Mouse (Mus musculus) MEL (cell line): ENCODE data around the gene Ndrg4.

Experiments
- BHLHE40 ChIP-seq: IDR thresholded peaks from 2 replicates; pipeline ENCODE4 v1.6.1; 2012; ENCODE audit warnings: low read depth, mild to moderate bottlenecking, inconsistent platforms, low read length, improper control_type of control experiment, borderline replicate concordance
- CTCF ChIP-seq, 3 experiments: IDR thresholded peaks in 2 of 3; conservative IDR thresholded peaks in 1 of 3; 2 replicates each; pipeline ENCODE4 v1.5.1; 2011 to 2012; ENCODE audit warnings: low read length in 3 of 3, low read depth in 2 of 3, mild to moderate bottlenecking in 2 of 3, improper control_type of control experiment in 1 of 3, inconsistent platforms in 1 of 3, mixed read lengths in 1 of 3, moderate library complexity in 1 of 3; ENCODE audit not compliant: control insufficient read depth in 1 of 3, insufficient read depth in 1 of 3, poor library complexity in 1 of 3, severe bottlenecking in 1 of 3
- E2F4 ChIP-seq: IDR thresholded peaks from 2 replicates; pipeline ENCODE4 v1.6.1; 2011; ENCODE audit warnings: low read depth, low read length, improper control_type of control experiment, borderline replicate concordance
- JUND ChIP-seq: IDR thresholded peaks from 2 replicates; pipeline ENCODE4 v1.6.1; 2011; ENCODE audit warnings: low read depth, mild to moderate bottlenecking, improper control_type of control experiment, low read length
- KAT2A ChIP-seq: conservative IDR thresholded peaks from 2 replicates; pipeline ENCODE4 v1.6.1; 2012; ENCODE audit warnings: low read depth, low read length, improper control_type of control experiment, inconsistent platforms
- MAFK ChIP-seq: IDR thresholded peaks from 2 replicates; pipeline ENCODE4 v1.6.1; 2011; ENCODE audit warnings: low read depth, mild to moderate bottlenecking, low read length, improper control_type of control experiment, borderline replicate concordance
- MXI1 ChIP-seq: IDR thresholded peaks from 2 replicates; pipeline ENCODE4 v1.6.1; 2011; ENCODE audit warnings: mild to moderate bottlenecking, low read depth, low read length, improper control_type of control experiment
- POLR2A ChIP-seq, 2 experiments: IDR thresholded peaks; 2 replicates each; pipeline ENCODE4 v1.6.1; 2011 to 2012; ENCODE audit warnings: low read length in 2 of 2, mild to moderate bottlenecking in 2 of 2, control low read depth in 1 of 2, improper control_type of control experiment in 1 of 2, low read depth in 1 of 2, moderate library complexity in 1 of 2; ENCODE audit not compliant: control insufficient read depth in 1 of 2, insufficient read depth in 1 of 2, poor library complexity in 1 of 2
- POLR2AphosphoS5 ChIP-seq: IDR thresholded peaks from 2 replicates; pipeline ENCODE4 v1.6.1; 2012; ENCODE audit warnings: low read depth, borderline replicate concordance, mild to moderate bottlenecking, inconsistent platforms, low read length, moderate library complexity, mixed read lengths
- TAL1 ChIP-seq: IDR thresholded peaks from 2 replicates; pipeline ENCODE4 v1.6.1; 2012; ENCODE audit warnings: mild to moderate bottlenecking, inconsistent platforms, low read length, moderate library complexity, mixed read lengths

DNA sequence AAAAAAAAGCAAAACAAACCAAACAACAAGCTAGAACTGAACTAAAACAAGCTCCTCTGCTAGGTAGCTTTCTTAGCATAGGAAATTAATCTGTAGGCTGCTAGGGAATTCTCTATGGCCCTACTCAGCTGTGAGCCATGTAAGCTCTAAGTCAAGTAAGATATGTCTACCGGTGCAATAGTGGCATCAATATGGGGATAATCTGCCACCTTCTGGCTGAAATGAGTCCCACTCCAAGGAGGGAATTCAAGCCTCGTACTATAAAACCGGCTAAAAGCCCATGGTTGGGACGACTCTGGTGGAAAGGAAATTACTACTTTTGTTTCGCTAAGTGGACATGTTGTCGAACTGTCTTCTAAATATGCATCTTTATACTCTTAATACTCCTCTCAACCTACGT lies 61.8 kb downstream of the Ndrg4 start:
- no peak for TF ChIP-seq TAL1
- TF ChIP-seq CTCF (IDR thresholded peaks at IDR 0.05 in 2 of 3, conservative IDR thresholded peaks at IDR 0.05 in 1 of 3; ENCODE audit: control insufficient read depth in 1 of 3, insufficient read depth in 1 of 3, low read depth in 2 of 3, low read length in 3 of 3, poor library complexity in 1 of 3, severe bottlenecking in 1 of 3), result peak in 2 of 3 experiments; percentile 6 to 28; a peak in 2 of 6 replicates
- TF ChIP-seq POLR2A (IDR thresholded peaks at IDR 0.05; ENCODE audit: control insufficient read depth in 1 of 2, insufficient read depth in 1 of 2, low read depth in 1 of 2, low read length in 2 of 2, poor library complexity in 1 of 2), result no peak
- TF ChIP-seq JUND, result no peak
- no peak for TF ChIP-seq E2F4
- no peak for TF ChIP-seq MXI1
- no peak for TF ChIP-seq KAT2A
- no peak for TF ChIP-seq POLR2AphosphoS5
- TF ChIP-seq BHLHE40, result no peak
- TF ChIP-seq MAFK, result no peak
